Mouse (Mus musculus): ENCODE data around the gene Magi1. TPM values are rescaled to one million over a fixed set of nuclear protein-coding genes. Genes with fewer than 3 reads are reported as not detected.

Magi1 gene
- total and polyA plus RNA-seq, 3 experiments: not detected

DNA sequence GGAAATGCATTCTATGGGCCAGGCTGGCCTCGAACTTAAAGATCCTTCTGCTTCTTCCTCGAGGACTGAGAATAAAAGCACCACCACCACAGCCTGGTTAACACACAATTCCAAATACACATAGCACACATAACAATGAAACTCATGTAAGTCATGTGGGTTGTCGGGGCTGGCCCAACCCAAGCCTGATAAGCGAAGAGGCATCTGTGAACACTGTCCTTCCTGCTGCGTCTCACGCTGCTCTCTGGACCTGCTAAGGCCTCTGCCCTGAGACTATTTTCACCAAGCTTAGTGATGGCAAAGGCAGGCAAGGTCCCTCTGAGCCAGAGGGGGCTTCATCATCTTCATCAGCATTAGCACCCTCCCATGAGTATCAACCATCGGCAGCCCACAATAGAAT is 360.8 kb downstream of the Magi1 start:
- TF ChIP-seq RCOR1 (IDR thresholded peaks at IDR 0.05; ENCODE audit: low read depth, low read length) (no peak), ZKSCAN1 (IDR thresholded peaks at IDR 0.05; ENCODE audit: low read depth, low read length) (no peak), MYB (IDR thresholded peaks at IDR 0.05; ENCODE audit: low read depth, low read length) (no peak), MEF2A (IDR thresholded peaks at IDR 0.05; ENCODE audit: extremely low read depth, insufficient replicate concordance, low read depth, low read length, poor library complexity, severe bottlenecking) (no peak), JUND (IDR thresholded peaks at IDR 0.05; ENCODE audit: low read depth, low read length) (no peak), ZNF384 (IDR thresholded peaks at IDR 0.05; ENCODE audit: low read depth, low read length) (no peak), TAL1 (IDR thresholded peaks at IDR 0.05; ENCODE audit: low read length) (no peak), KAT2A (conservative IDR thresholded peaks at IDR 0.05; ENCODE audit: low read depth, low read length) (no peak), SIN3A (IDR thresholded peaks at IDR 0.05; ENCODE audit: low read length) (no peak), EP300 (IDR thresholded peaks at IDR 0.05; ENCODE audit: low read depth in 1 of 2, low read length in 2 of 2) (no peak), RAD21 (IDR thresholded peaks at IDR 0.05; ENCODE audit: low read depth, low read length) (no peak), POLR2AphosphoS2 (IDR thresholded peaks at IDR 0.05; ENCODE audit: low read length) (no peak), USF2 (IDR thresholded peaks at IDR 0.05; ENCODE audit: borderline replicate concordance in 1 of 2, insufficient read depth in 1 of 2, low read depth in 1 of 2, low read length in 2 of 2) (no peak), GATA1 (IDR thresholded peaks at IDR 0.05; ENCODE audit: low read depth, low read length) (no peak), UBTF (IDR thresholded peaks at IDR 0.05; ENCODE audit: borderline replicate concordance, insufficient read depth, low read depth, low read length) (no peak), TBP (IDR thresholded peaks at IDR 0.05; ENCODE audit: low read depth, low read length) (no peak), ZC3H11A (IDR thresholded peaks at IDR 0.05; ENCODE audit: low read depth, low read length) (no peak), CTCF (IDR thresholded peaks at IDR 0.05 in 2 of 3, conservative IDR thresholded peaks at IDR 0.05 in 1 of 3; ENCODE audit: control insufficient read depth in 1 of 3, insufficient read depth in 1 of 3, low read depth in 2 of 3, low read length in 3 of 3, poor library complexity in 1 of 3, severe bottlenecking in 1 of 3) (no peak), MXI1 (IDR thresholded peaks at IDR 0.05; ENCODE audit: low read depth, low read length) (no peak), E2F4 (IDR thresholded peaks at IDR 0.05; ENCODE audit: borderline replicate concordance, low read depth, low read length) (no peak)
- no peak overlapping the region for H3K4me3 ChIP-seq (ENCODE audit: control insufficient read depth in 1 of 2, insufficient read depth in 1 of 2, low read depth in 2 of 2, low read length in 2 of 2)
- H3K27me3 ChIP-seq (ENCODE audit: control insufficient read depth in 1 of 2, insufficient read depth in 2 of 2, low read length in 2 of 2): no peaks in the 10 kb centered on the region
- no peaks in the 10 kb centered on the region for H3K4me1 ChIP-seq (ENCODE audit: control insufficient read depth in 1 of 2, insufficient read depth in 2 of 2, low read length in 2 of 2)
- no peaks in the 10 kb centered on the region for H3K9me3 ChIP-seq (replicated peaks; ENCODE audit: insufficient read depth, low read length)
- no peak overlapping the region for H3K9ac ChIP-seq (ENCODE audit: control insufficient read depth, low read depth, low read length, poor library complexity, severe bottlenecking)
- no peaks in the 10 kb centered on the region for H3K79me2 ChIP-seq (ENCODE audit: control insufficient read depth, insufficient read depth, low read length, poor library complexity)
- H3K27ac ChIP-seq (ENCODE audit: control insufficient read depth, low read depth, low read length): no peak overlapping the region
- DNase-seq (ENCODE audit: low read depth, low spot score): no peak
- H3K36me3 ChIP-seq (ENCODE audit: control insufficient read depth in 1 of 2, insufficient read depth in 2 of 2, low read length in 2 of 2): no peaks in the 10 kb centered on the region

DNA sequence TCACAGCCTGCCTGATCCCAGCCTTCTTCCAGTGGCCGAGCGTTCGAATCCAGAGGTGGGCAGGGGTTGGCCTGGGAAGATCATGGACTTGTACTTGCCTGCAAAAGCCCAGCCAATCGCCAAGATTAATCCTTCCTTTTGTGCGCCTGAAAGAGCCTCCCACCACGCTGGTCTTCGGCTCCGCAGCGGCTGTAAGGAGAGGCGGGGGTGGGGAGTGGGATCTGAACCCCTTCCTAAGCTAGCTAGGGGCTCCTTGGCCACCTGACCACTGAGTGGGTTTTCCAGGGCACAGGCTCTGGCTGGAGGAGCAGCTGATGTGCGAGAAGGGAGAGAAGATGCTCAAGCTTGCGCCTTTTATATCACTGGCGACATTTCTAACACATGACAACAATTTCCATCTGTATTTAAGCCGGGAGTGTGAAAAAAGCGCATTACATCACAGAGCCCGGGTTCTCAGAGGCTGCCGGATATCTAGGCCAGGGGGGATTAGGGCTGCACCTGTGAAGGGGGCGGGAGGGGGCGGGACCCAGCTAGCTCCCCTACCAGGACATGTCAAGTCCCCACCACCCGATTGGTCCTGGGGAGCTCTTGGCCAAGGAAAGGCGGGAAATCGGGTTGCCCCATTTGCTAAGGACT is 370.4 kb downstream of the Magi1 start:
- TF ChIP-seq JUND (IDR thresholded peaks at IDR 0.05; ENCODE audit: low read depth, low read length): no peak
- TF ChIP-seq MAX (IDR thresholded peaks at IDR 0.05; ENCODE audit: low read length): no peak
- no peak for TF ChIP-seq TCF12 (IDR thresholded peaks at IDR 0.05; ENCODE audit: low read depth, low read length)
- no peak for TF ChIP-seq MAZ (IDR thresholded peaks at IDR 0.05; ENCODE audit: low read depth, low read length)
- TF ChIP-seq EP300 (IDR thresholded peaks at IDR 0.05; ENCODE audit: low read depth in 1 of 2, low read length in 2 of 2): no peak
- no peak for TF ChIP-seq ZC3H11A (IDR thresholded peaks at IDR 0.05; ENCODE audit: low read depth, low read length)
- TF ChIP-seq GATA1 (IDR thresholded peaks at IDR 0.05; ENCODE audit: low read depth, low read length): no peak
- no peak for TF ChIP-seq SMC3 (IDR thresholded peaks at IDR 0.05; ENCODE audit: low read depth, low read length)
- H3K27ac ChIP-seq (ENCODE audit: control insufficient read depth, low read depth, low read length): no peak overlapping the region
- H3K9ac ChIP-seq (ENCODE audit: control insufficient read depth, low read depth, low read length, poor library complexity, severe bottlenecking): no peak overlapping the region
- no peaks in the 10 kb centered on the region for H3K79me2 ChIP-seq (ENCODE audit: control insufficient read depth, insufficient read depth, low read length, poor library complexity)
- H3K36me3 ChIP-seq (ENCODE audit: control insufficient read depth in 1 of 2, insufficient read depth in 2 of 2, low read length in 2 of 2): no peaks in the 10 kb centered on the region
- no peak for DNase-seq (ENCODE audit: low read depth, low spot score)
- H3K27me3 ChIP-seq (ENCODE audit: control insufficient read depth in 1 of 2, insufficient read depth in 2 of 2, low read length in 2 of 2): no peaks in the 10 kb centered on the region
- no peaks in the 10 kb centered on the region for H3K4me1 ChIP-seq (ENCODE audit: control insufficient read depth in 1 of 2, insufficient read depth in 2 of 2, low read length in 2 of 2)
- H3K4me3 ChIP-seq (ENCODE audit: control insufficient read depth in 1 of 2, insufficient read depth in 1 of 2, low read depth in 2 of 2, low read length in 2 of 2): no peak overlapping the region
- H3K9me3 ChIP-seq (replicated peaks; ENCODE audit: insufficient read depth, low read length): no peaks in the 10 kb centered on the region

All from MEL (cell line).